Mouse (Mus musculus): Measurements from ENCODE around the gene Pet117. TPM values are rescaled to one million over a fixed set of nuclear protein-coding genes. Genes with fewer than 3 reads are reported as not detected.

The Pet117 gene
- polyA plus RNA-seq, 1 experiment from 2014 or later: not detected

Other genes starting within 250 kb of the Pet117 start
- gene Mgme1, start 98.3 kb upstream of the Pet117 start, polyA plus RNA-seq (2016; fragmentation: Nextera tagmentation; extraction: Ambion mirVana): 19.4 and 19.8 TPM in 2 replicates
- 132 and 140 TPM in 2 replicates for gene Snx5, start 98.1 kb upstream of the Pet117 start, polyA plus RNA-seq (2016; fragmentation: Nextera tagmentation; extraction: Ambion mirVana)
- 1.1 and 1.6 TPM in 2 replicates for gene Ovol2, start 36.9 kb upstream of the Pet117 start, polyA plus RNA-seq (2016; fragmentation: Nextera tagmentation; extraction: Ambion mirVana)
- gene Kat14, start within 50 bp of the Pet117 start, polyA plus RNA-seq (2016; fragmentation: Nextera tagmentation; extraction: Ambion mirVana): 51.3 and 53.3 TPM in 2 replicates
- 2.0 and 3.0 TPM in 2 replicates for gene Dzank1, start 158.4 kb downstream of the Pet117 start, polyA plus RNA-seq (2016; fragmentation: Nextera tagmentation; extraction: Ambion mirVana)
- gene Polr3f, start 158.7 kb downstream of the Pet117 start, polyA plus RNA-seq (2016; fragmentation: Nextera tagmentation; extraction: Ambion mirVana): 34.8 and 34.9 TPM in 2 replicates
- gene Rbbp9, start 181.9 kb downstream of the Pet117 start, polyA plus RNA-seq (2016; fragmentation: Nextera tagmentation; extraction: Ambion mirVana): 63.7 and 65.0 TPM in 2 replicates
- 94.8 and 99.6 TPM in 2 replicates for gene Sec23b, start 187.2 kb downstream of the Pet117 start, polyA plus RNA-seq (2016; fragmentation: Nextera tagmentation; extraction: Ambion mirVana)
- gene Smim26, start 225.1 kb downstream of the Pet117 start, polyA plus RNA-seq (2016; fragmentation: Nextera tagmentation; extraction: Ambion mirVana): 36.8 and 40.5 TPM in 2 replicates
- 36.6 and 41.1 TPM in 2 replicates for gene Dtd1, start 230.9 kb downstream of the Pet117 start, polyA plus RNA-seq (2016; fragmentation: Nextera tagmentation; extraction: Ambion mirVana)